Mouse (Mus musculus): Measurements from ENCODE around the gene Sesn2.
A peak's percentile ranks its signal among the peaks of the same experiment; 100 is the strongest.
"Not testable (repeated sequence)": the region's sequence is repeated elsewhere in the genome, so short reads cannot be mapped to it uniquely, and the experiment has no call there.

Sesn2 gene

GRCm38 (mm10) chr4:132482956-132483608 is 27.2 kb downstream of the Sesn2 start:
- no peak for DNase-seq (ENCODE audit: low spot score in 2 of 2)

GRCm38 (mm10) chr4:132482104-132482503 is 28.2 kb downstream of the Sesn2 start:
- not testable (repeated sequence) for DNase-seq (ENCODE audit: low spot score in 2 of 2)

GRCm38 (mm10) chr4:132477833-132478232 is 32.5 kb downstream of the Sesn2 start:
- DNase-seq (ENCODE audit: low spot score in 2 of 2): no peak

- DNase-seq (ENCODE audit: low spot score in 2 of 2): no peak
These were observed 34.1 kb downstream of the Sesn2 start for GRCm38 (mm10) chr4:132475895-132476878.

- peak in 1 of 2 experiments; percentile 16 for DNase-seq (ENCODE audit: low spot score in 2 of 2)
These were observed 35.7 kb downstream of the Sesn2 start for GRCm38 (mm10) chr4:132474631-132475030.

GRCm38 (mm10) chr4:132473411-132473810 is 36.9 kb downstream of the Sesn2 start:
- DNase-seq (ENCODE audit: low spot score in 2 of 2): no peak

- no peak for DNase-seq (ENCODE audit: low spot score in 2 of 2)
These were observed 40.4 kb downstream of the Sesn2 start for GRCm38 (mm10) chr4:132469873-132470272.

GRCm38 (mm10) chr4:132464255-132464613 is 46.1 kb downstream of the Sesn2 start:
- DNase-seq (ENCODE audit: low spot score in 2 of 2): no peak

- peak; percentile 85 to 93 for DNase-seq (ENCODE audit: low spot score in 2 of 2)
These were observed 46.7 kb downstream of the Sesn2 start, which contains the start of gene Med18 for GRCm38 (mm10) chr4:132463430-132464254. Gene Med18, minus strand, starts transcription at chr4:132463921.

- no peak for DNase-seq (ENCODE audit: low spot score in 2 of 2)
These were observed 47.5 kb downstream of the Sesn2 start for GRCm38 (mm10) chr4:132462836-132463235.

- DNase-seq (ENCODE audit: low spot score in 2 of 2): no peak
These were observed 50.1 kb downstream of the Sesn2 start for GRCm38 (mm10) chr4:132460225-132460624.

GRCm38 (mm10) chr4:132455561-132455960 is 54.7 kb downstream of the Sesn2 start:
- no peak for DNase-seq (ENCODE audit: low spot score in 2 of 2)

- no peak for DNase-seq (ENCODE audit: low spot score in 2 of 2)
These were observed 55.2 kb downstream of the Sesn2 start for GRCm38 (mm10) chr4:132455146-132455545.

- no peak for DNase-seq (ENCODE audit: low spot score in 2 of 2)
These were observed 56.1 kb downstream of the Sesn2 start for GRCm38 (mm10) chr4:132454216-132454615.

- DNase-seq (ENCODE audit: low spot score in 2 of 2): no peak
These were observed 60.5 kb downstream of the Sesn2 start for GRCm38 (mm10) chr4:132449778-132450177.

GRCm38 (mm10) chr4:132446105-132446504 is 64.2 kb downstream of the Sesn2 start:
- DNase-seq (ENCODE audit: low spot score in 2 of 2): no peak

GRCm38 (mm10) chr4:132444516-132444915 is 65.8 kb downstream of the Sesn2 start:
- no peak for DNase-seq (ENCODE audit: low spot score in 2 of 2)

Measured in left cerebral cortex, adult 9 months (tissue).